Mouse (Mus musculus) adrenal gland, adult 2 months (tissue): Measurements from ENCODE around the gene Crygd. TPM values are rescaled to one million over a fixed set of nuclear protein-coding genes. Genes with fewer than 3 reads are reported as not detected.
"Not testable (repeated sequence)": the region's sequence is repeated elsewhere in the genome, so short reads cannot be mapped to it uniquely, and the experiment has no call there.

ENCODE experiments used
- DNase-seq: peaks from one replicate; pipeline ENCODE4 v3.0.0; 2021
- long read RNA-seq: library from polyadenylated mRNA; stranded (forward); transcript quantifications from one replicate; pipeline ENCODE4 v2.0.0, GENCODE M21; 2021
- polyA plus RNA-seq: library from polyadenylated mRNA; depleted of rRNA; stranded (reverse); fragments of >200 nt; gene quantifications from 2 replicates; pipeline ENCODE4 v1.2.3, GENCODE M21; 2012; rRNA removed
- total RNA-seq, 2 experiments: library from RNA; stranded (reverse); gene quantifications; 2 replicates each; pipeline ENCODE4 v1.2.3; 2021

Crygd gene
- total RNA-seq (not detected), polyA plus RNA-seq (1.3 TPM in 1 of 2 replicates, not detected in the other)
- long read RNA-seq, result 0 reads

- DNase-seq, result no peak
These were observed at the start of gene Crygd for GRCm38 (mm10) chr1:65063352-65063751. Crygd (minus strand) TSS chr1:65063452.

GRCm38 (mm10) chr1:65112807-65113196, 49.5 kb upstream of the Crygd start:
- peak; percentile 51 for DNase-seq

- peak; percentile 76 for DNase-seq
These were observed 49.0 kb upstream of the Crygd start for GRCm38 (mm10) chr1:65112031-65112806.

GRCm38 (mm10) chr1:65109756-65110435, 46.6 kb upstream of the Crygd start:
- DNase-seq, result no peak

GRCm38 (mm10) chr1:65109196-65109595, 45.9 kb upstream of the Crygd start:
- no peak for DNase-seq

- no peak for DNase-seq
These were observed 44.5 kb upstream of the Crygd start for GRCm38 (mm10) chr1:65107654-65108279.

- DNase-seq, result no peak
These were observed 40.0 kb upstream of the Crygd start, which contains the start of gene Cryga for GRCm38 (mm10) chr1:65103273-65103672. Cryga (minus strand) TSS chr1:65103373.

- no peak for DNase-seq
These were observed 33.7 kb upstream of the Crygd start for GRCm38 (mm10) chr1:65096953-65097352.

GRCm38 (mm10) chr1:65091566-65091965, 28.3 kb upstream of the Crygd start:
- no peak for DNase-seq

- peak; percentile 86 for DNase-seq
These were observed 27.1 kb upstream of the Crygd start for GRCm38 (mm10) chr1:65090370-65090769.

GRCm38 (mm10) chr1:65088567-65089356, 25.5 kb upstream of the Crygd start:
- DNase-seq, result peak; percentile 10

- DNase-seq, result no peak
These were observed 18.9 kb upstream of the Crygd start, which contains the start of gene Crygb for GRCm38 (mm10) chr1:65082188-65082587. Crygb (minus strand) TSS chr1:65082288.

GRCm38 (mm10) chr1:65075607-65076006, 12.4 kb upstream of the Crygd start:
- DNase-seq, result no peak

GRCm38 (mm10) chr1:65073589-65073988, 10.3 kb upstream of the Crygd start, which contains the start of gene Crygc:
Crygc (minus strand) TSS chr1:65073689.
- DNase-seq, result no peak

- no peak for DNase-seq
These were observed 4.6 kb upstream of the Crygd start for GRCm38 (mm10) chr1:65067842-65068241.

- no peak for DNase-seq
These were observed 949 bp upstream of the Crygd start for GRCm38 (mm10) chr1:65064201-65064600.

GRCm38 (mm10) chr1:65052140-65052539, 11.1 kb downstream of the Crygd start:
- no peak for DNase-seq

GRCm38 (mm10) chr1:65051696-65052095, 11.6 kb downstream of the Crygd start:
- DNase-seq, result no peak

GRCm38 (mm10) chr1:65050952-65051351, 12.3 kb downstream of the Crygd start, which contains the start of gene Cryge:
Cryge (minus strand) TSS chr1:65051149.
- DNase-seq, result not testable (repeated sequence)

- peak; percentile 76 for DNase-seq
These were observed 14.5 kb downstream of the Crygd start for GRCm38 (mm10) chr1:65048781-65049180.

GRCm38 (mm10) chr1:65046401-65047109, 16.7 kb downstream of the Crygd start:
- no peak for DNase-seq
